Mouse (Mus musculus): ENCODE measurements around the gene S100a8.

The S100a8 gene

DNA sequence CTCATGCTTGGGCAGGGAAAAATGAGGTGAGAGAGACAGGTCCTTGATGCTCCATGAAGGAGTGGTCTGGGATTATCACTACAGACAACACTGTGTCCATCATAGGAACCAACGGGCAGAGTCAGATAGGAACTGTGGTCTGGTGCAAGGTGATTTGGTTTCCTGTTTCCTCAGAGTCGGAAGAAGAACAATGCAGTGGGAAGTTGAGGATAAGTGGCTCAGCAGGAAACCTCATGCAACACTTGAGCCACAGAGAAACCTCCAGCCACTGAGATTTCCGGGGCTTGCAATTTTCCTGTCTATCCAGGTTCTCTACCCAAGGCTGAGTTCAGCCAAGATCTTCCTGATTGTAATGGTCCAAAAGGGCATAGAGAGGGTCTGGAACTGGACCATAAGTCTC is 9.9 kb downstream of the S100a8 start:
- DNase-seq (ENCODE audit: low read depth in 2 of 2, low spot score in 2 of 2), result no peak

- DNase-seq (ENCODE audit: low read depth in 2 of 2, low spot score in 2 of 2), result no peak
These were observed 15.2 kb downstream of the S100a8 start for GRCm38 (mm10) chr3:90683929-90684328.

DNA sequence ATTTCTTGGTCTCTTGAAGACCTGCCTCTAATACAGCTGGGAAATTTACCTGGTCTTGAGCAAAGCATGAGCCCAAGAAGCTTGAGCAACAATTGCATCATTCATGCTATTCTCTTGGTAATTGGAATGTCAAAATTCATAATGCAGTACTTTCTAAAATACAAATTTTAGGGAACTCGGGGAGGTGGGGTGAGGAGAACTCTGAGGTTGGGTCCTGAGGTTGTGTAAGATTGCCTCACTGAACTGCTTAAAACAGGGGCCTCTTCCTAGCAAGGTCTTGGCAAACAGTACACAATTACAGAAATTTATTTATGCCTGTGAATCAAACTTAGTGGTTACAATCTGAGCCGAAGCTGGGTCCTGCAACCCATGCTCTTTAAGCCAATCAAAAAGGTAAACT is 18.1 kb downstream of the S100a8 start:
- no peak for DNase-seq (ENCODE audit: low read depth in 2 of 2, low spot score in 2 of 2)

- no peak for DNase-seq (ENCODE audit: low read depth in 2 of 2, low spot score in 2 of 2)
These were observed 24.7 kb downstream of the S100a8 start for GRCm38 (mm10) chr3:90693496-90693895.

GRCm38 (mm10) chr3:90695613-90696012 is 26.8 kb downstream of the S100a8 start, which contains the start of gene S100a9:
Gene S100a9 (minus strand): TSS chr3:90695721.
- no peak for DNase-seq (ENCODE audit: low read depth in 2 of 2, low spot score in 2 of 2)

DNA sequence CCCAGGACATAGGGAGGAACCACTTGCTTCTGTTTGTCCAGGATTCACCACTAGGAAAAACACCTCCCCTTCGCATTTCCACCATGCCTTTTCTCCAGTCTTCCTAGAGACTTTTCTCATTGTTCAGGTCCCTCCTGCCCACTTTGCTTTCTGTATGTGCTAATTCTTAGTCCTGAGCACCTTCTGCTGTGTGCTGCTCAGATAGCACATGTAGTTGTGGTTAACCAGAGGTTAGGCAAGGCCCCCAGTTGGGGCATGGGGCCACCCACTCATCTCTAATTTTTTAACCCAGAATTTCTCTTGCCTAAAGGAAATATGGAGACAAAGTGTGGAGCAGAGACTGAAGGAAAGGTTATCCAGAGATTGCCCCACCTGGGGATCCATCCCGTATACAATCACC is 33.5 kb downstream of the S100a8 start:
- DNase-seq (ENCODE audit: low read depth in 2 of 2, low spot score in 2 of 2), result no peak

DNA sequence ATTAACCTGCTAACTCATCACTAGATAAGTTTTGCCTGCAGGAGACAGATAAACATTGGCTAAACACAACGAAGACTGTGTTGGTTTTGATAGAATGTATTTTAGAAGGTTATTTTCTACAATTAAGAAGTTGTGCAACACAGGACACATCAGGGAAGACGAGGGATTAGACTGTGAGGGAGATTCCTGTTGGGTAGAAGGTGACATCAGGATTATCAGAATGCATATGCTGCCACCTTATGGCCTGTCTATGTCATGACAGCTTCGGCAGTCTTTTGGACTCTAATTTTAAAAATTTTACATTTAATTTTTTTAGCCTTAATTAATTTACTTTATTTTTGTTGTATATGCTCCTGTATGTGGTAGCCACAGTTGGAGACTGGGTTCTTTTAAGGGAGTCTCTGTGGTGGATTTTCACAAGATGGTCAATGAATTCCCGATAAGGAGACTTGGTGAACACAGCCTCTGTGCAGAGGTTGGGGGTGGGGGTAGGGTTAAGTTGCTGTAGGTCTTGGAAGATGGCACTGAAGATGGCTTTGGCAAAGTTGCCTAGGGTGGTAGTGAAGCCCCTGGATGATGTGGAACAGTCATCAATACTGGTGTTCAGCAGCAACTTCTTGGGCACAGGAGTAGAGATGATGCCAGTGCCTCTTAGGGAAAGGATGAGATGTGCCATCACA is 39.9 kb downstream of the S100a8 start:
- DNase-seq (ENCODE audit: low read depth in 2 of 2, low spot score in 2 of 2), result peak in 1 of 2 experiments; percentile 19

GRCm38 (mm10) chr3:90709591-90710460 is 41.0 kb downstream of the S100a8 start:
- peak; percentile 73 to 81 for DNase-seq (ENCODE audit: low read depth in 2 of 2, low spot score in 2 of 2)
